Comparison of ENCODE assay signal across 8 mouse cellular contexts in genomic region chr8:70803761-70804480, GRCm38 (mm10). TPM values are rescaled to one million over a fixed set of nuclear protein-coding genes. Genes with fewer than 3 reads are reported as not detected.
DNase-seq lines count a peak whose midpoint lies in the region; ATAC-seq and TF ChIP-seq lines count a peak whose summit lies in the region.
"Had no signal": no experiment of that assay in that cellular context is flagged by ENCODE, and none has a peak within 500 bp of the region (broad histone marks: within the 10 kb centered on the region; RNA-seq: fewer than 3 reads in every experiment).

No protein-coding gene starts in this region.

- TF ChIP-seq CTCF in CH12.LX (conservative IDR thresholded peaks at IDR 0.05 in 1 of 2, IDR thresholded peaks at IDR 0.05 in 1 of 2; ENCODE audit: low read depth in 2 of 2, low read length in 2 of 2) = no peak
- no peak for TF ChIP-seq CTCF in midbrain, postnatal 0 days (IDR thresholded peaks at IDR 0.05)

- DNase-seq in CH12.LX (ENCODE audit: extremely low read depth) (peak; percentile 26), MN1 (ENCODE audit: low spot score) (peak; percentile 56)
- no peak for DNase-seq in intestine, embryonic 14.5 days (ENCODE audit: low spot score)
- peak; percentile 66 for DNase-seq in liver, embryonic 11.5 days (ENCODE audit: low spot score)
- DNase-seq in midbrain, postnatal 0 days (ENCODE audit: low spot score) = no peak

- H3K4me2 ChIP-seq in CH12.LX (ENCODE audit: insufficient read depth, low read depth, poor library complexity, severe bottlenecking) = peak overlapping the region; percentile 93
- peak overlapping the region; percentile 67 for H3K4me2 ChIP-seq in intestine, embryonic 14.5 days (ENCODE audit: low read length)
- H3K4me2 ChIP-seq in liver, embryonic 11.5 days = peak overlapping the region; percentile 99
- H3K4me2 ChIP-seq in midbrain, postnatal 0 days (ENCODE audit: low read depth, low read length, poor library complexity, severe bottlenecking) = peak overlapping the region; percentile 72
- peak overlapping the region; percentile 81 for H3K4me2 ChIP-seq in stomach, embryonic 15.5 days

- no peak for TF ChIP-seq RAD21 in CH12.LX (IDR thresholded peaks at IDR 0.05; ENCODE audit: low read depth, low read length)

- H3K79me2 ChIP-seq in CH12.LX (replicated peaks; ENCODE audit: control insufficient read depth, extremely low read depth, insufficient read depth, poor library complexity, severe bottlenecking) = peaks cover 5% of the 10 kb centered on the region; the same call in 1 of the 2 replicates

- TF ChIP-seq POLR2A in CH12.LX (IDR thresholded peaks at IDR 0.05; ENCODE audit: low read depth, low read length) = no peak

- in situ Hi-C loops in CH12.LX (cut with MboI; ENCODE audit: low pct_ligation_motif_present, low pct_unique_long_range_greater_than_20kb, low sequenced_read_pairs) = loop anchor here (5.0 kb wide), 1 partner anchor 37 kb away; no protein-coding TSS in a partner anchor

- ATAC-seq in frontal cortex, adult (ENCODE audit: low TSS enrichment) = peak; percentile 5; the same call in 1 of the 2 replicates
- ATAC-seq in intestine, embryonic 14.5 days (replicated peaks; ENCODE audit: low FRiP score, low TSS enrichment, low read depth) = no peak
- peak; percentile 56; the same call in 1 of the 2 replicates for ATAC-seq in liver, embryonic 11.5 days (replicated peaks; ENCODE audit: low FRiP score)
- ATAC-seq in midbrain, postnatal 0 days (ENCODE audit: low FRiP score) = no peak
- 0 out of 2 replicates have a peak, but pooled peaks have one; percentile 12 for ATAC-seq in stomach, embryonic 15.5 days (ENCODE audit: insufficient read depth, low FRiP score, low read depth)

- peaks cover 20 to 49% of the 10 kb centered on the region in 2 experiments for H3K4me1 ChIP-seq in CH12.LX (ENCODE audit: control insufficient read depth in 1 of 2, insufficient read depth in 2 of 2)
- H3K4me1 ChIP-seq in intestine, embryonic 14.5 days (replicated peaks; ENCODE audit: control insufficient read depth, insufficient read depth, low read length) = peaks cover 8% of the 10 kb centered on the region; the same call in 1 of the 2 replicates
- peaks cover 22% of the 10 kb centered on the region for H3K4me1 ChIP-seq in liver, embryonic 11.5 days (replicated peaks; ENCODE audit: control insufficient read depth, insufficient read depth, low read length)
- no peaks in the 10 kb centered on the region for H3K4me1 ChIP-seq in midbrain, postnatal 0 days (ENCODE audit: insufficient read depth, low read length)
- peaks cover 15% of the 10 kb centered on the region for H3K4me1 ChIP-seq in stomach, embryonic 15.5 days

- no peaks in the 10 kb centered on the region for H3K9me3 ChIP-seq in CH12.LX (replicated peaks; ENCODE audit: low read length)
- no peaks in the 10 kb centered on the region for H3K9me3 ChIP-seq in intestine, embryonic 14.5 days (ENCODE audit: control insufficient read depth, low read length)
- no peaks in the 10 kb centered on the region for H3K9me3 ChIP-seq in liver, embryonic 11.5 days (ENCODE audit: control insufficient read depth, low read length)
- H3K9me3 ChIP-seq in midbrain, postnatal 0 days (ENCODE audit: low read length) = no peaks in the 10 kb centered on the region
- no peaks in the 10 kb centered on the region for H3K9me3 ChIP-seq in stomach, embryonic 15.5 days

- peaks cover 0 to 1% of the 10 kb centered on the region in 2 experiments for H3K36me3 ChIP-seq in CH12.LX (replicated peaks in 1 of 2; ENCODE audit: control insufficient read depth in 1 of 2, insufficient read depth in 1 of 2, low read length in 1 of 2)
- no peaks in the 10 kb centered on the region for H3K36me3 ChIP-seq in intestine, embryonic 14.5 days (ENCODE audit: control insufficient read depth, insufficient read depth, low read length)
- no peaks in the 10 kb centered on the region for H3K36me3 ChIP-seq in liver, embryonic 11.5 days (ENCODE audit: control insufficient read depth, insufficient read depth, low read length)
- H3K36me3 ChIP-seq in midbrain, postnatal 0 days (ENCODE audit: insufficient read depth, low read length) = no peaks in the 10 kb centered on the region
- H3K36me3 ChIP-seq in stomach, embryonic 15.5 days = no peaks in the 10 kb centered on the region

- dilution Hi-C loops in CH12.LX (cut with MboI; ENCODE audit: extremely low pct_ligation_motif_present, extremely low pct_unique_long_range_greater_than_20kb, low sequenced_read_pairs) = no loop called here

- peak overlapping the region; percentile 48; the same call in 1 of the 2 replicates for H3K27ac ChIP-seq in CH12.LX (ENCODE audit: insufficient read depth, low read depth)
- H3K27ac ChIP-seq in intestine, embryonic 14.5 days (ENCODE audit: low read depth) = no peak overlapping the region
- peak overlapping the region; percentile 4; the same call in 1 of the 2 replicates for H3K27ac ChIP-seq in liver, embryonic 11.5 days (ENCODE audit: low read depth, low read length)
- H3K27ac ChIP-seq in midbrain, postnatal 0 days (ENCODE audit: low read depth, low read length) = no peak overlapping the region
- no peak overlapping the region for H3K27ac ChIP-seq in stomach, embryonic 15.5 days

- WGBS in intestine, embryonic 14.5 days = 1% methylated on average over 47 of the region's 47 CpGs
- under 1% methylated on average over 47 of the region's 47 CpGs for WGBS in liver, embryonic 11.5 days
- 1% methylated on average over 45 of the region's 47 CpGs for whole genome bisulfite sequencing in midbrain, postnatal 0 days
- 2% methylated on average over 47 of the region's 47 CpGs for WGBS in stomach, embryonic 15.5 days

- TF ChIP-seq EP300 in CH12.LX (IDR thresholded peaks at IDR 0.05; ENCODE audit: low read length) = no peak

- H3K27me3 ChIP-seq in CH12.LX (replicated peaks) = peaks cover 6% of the 10 kb centered on the region
- H3K27me3 ChIP-seq in intestine, embryonic 14.5 days (replicated peaks; ENCODE audit: control insufficient read depth, insufficient read depth, low read length) = peaks cover 38% of the 10 kb centered on the region
- H3K27me3 ChIP-seq in liver, embryonic 11.5 days (replicated peaks; ENCODE audit: control insufficient read depth, insufficient read depth, low read length) = peaks cover 28% of the 10 kb centered on the region
- peaks cover 16% of the 10 kb centered on the region for H3K27me3 ChIP-seq in midbrain, postnatal 0 days (ENCODE audit: insufficient read depth, low read length)
- peaks cover 22% of the 10 kb centered on the region for H3K27me3 ChIP-seq in stomach, embryonic 15.5 days (replicated peaks)

- peak overlapping the region; percentile 58 to 86 (median 68) for H3K4me3 ChIP-seq in CH12.LX (replicated peaks in 1 of 3; ENCODE audit: low read depth in 2 of 3, low read length in 2 of 3, poor library complexity in 1 of 3)
- H3K4me3 ChIP-seq in intestine, embryonic 14.5 days (ENCODE audit: low read depth, low read length) = peak overlapping the region; percentile 41
- peak overlapping the region; percentile 63 for H3K4me3 ChIP-seq in liver, embryonic 11.5 days (ENCODE audit: low read depth, low read length)
- H3K4me3 ChIP-seq in midbrain, postnatal 0 days (ENCODE audit: low read depth, low read length) = peak overlapping the region; percentile 42
- peak overlapping the region; percentile 44 for H3K4me3 ChIP-seq in stomach, embryonic 15.5 days (replicated peaks)

- H3K9ac ChIP-seq in CH12.LX (ENCODE audit: insufficient read depth, low read depth) = peak overlapping the region; percentile 38; the same call in 1 of the 2 replicates
- 0 out of 2 replicates have a peak overlapping the region, but pooled peaks have one; percentile 17 for H3K9ac ChIP-seq in intestine, embryonic 14.5 days (ENCODE audit: low read length)
- peak overlapping the region; percentile 52 for H3K9ac ChIP-seq in liver, embryonic 11.5 days (ENCODE audit: low read depth, low read length)
- H3K9ac ChIP-seq in midbrain, postnatal 0 days (replicated peaks; ENCODE audit: low read length, poor library complexity, severe bottlenecking) = 0 out of 2 replicates have a peak overlapping the region, but pooled peaks have one; percentile 5
- no peak overlapping the region for H3K9ac ChIP-seq in stomach, embryonic 15.5 days

RNA-seq across cellular contexts. Expression of gene Mast3, which starts 0.9 kb away (rescaled TPM):
- 11.3 and 11.6 TPM in 2 replicates for total RNA-seq in CH12.LX (2012; rRNA removed)
- 3.3 and 7.0 TPM in 2 replicates for total RNA-seq in CH12.LX (2014; rRNA removed)
- 22.2 and 23.4 TPM in 2 replicates for polyA plus RNA-seq in CH12.LX (2012; ENCODE audit: insufficient read length, low read depth)
- 13.1 and 16.7 TPM in 2 replicates for polyA plus RNA-seq in intestine, embryonic 14.5 days (2014; fragmentation: Nextera tagmentation; extraction: Ambion mirVana)
- 18.2 and 19.3 TPM in 2 replicates for polyA plus RNA-seq in liver, embryonic 11.5 days (2014; fragmentation: Nextera tagmentation; extraction: Ambion mirVana)
- 33.2 and 34.1 TPM in 2 replicates for total RNA-seq in midbrain, postnatal 0 days (2014; rRNA removed)
- polyA plus RNA-seq in midbrain, postnatal 0 days (2015; fragmentation: Nextera tagmentation; extraction: Ambion mirVana) = 20.2 and 24.0 TPM in 2 replicates
- polyA plus RNA-seq in stomach, embryonic 15.5 days (2015; fragmentation: Nextera tagmentation; extraction: Ambion mirVana) = 13.3 and 16.5 TPM in 2 replicates

RNA-seq across cellular contexts. Expression of gene Il12rb1, which starts 4.3 kb away (rescaled TPM):
- 17.3 and 23.2 TPM in 2 replicates for total RNA-seq in CH12.LX (2012; rRNA removed)
- 4.5 and 5.6 TPM in 2 replicates for total RNA-seq in CH12.LX (2014; rRNA removed)
- polyA plus RNA-seq in CH12.LX (2012; ENCODE audit: insufficient read length, low read depth) = 11.4 and 12.5 TPM in 2 replicates
- 0.24 and 0.35 TPM in 2 replicates for polyA plus RNA-seq in intestine, embryonic 14.5 days (2014; fragmentation: Nextera tagmentation; extraction: Ambion mirVana)
- 0.10 and 0.25 TPM in 2 replicates for polyA plus RNA-seq in liver, embryonic 11.5 days (2014; fragmentation: Nextera tagmentation; extraction: Ambion mirVana)
- total RNA-seq in midbrain, postnatal 0 days (2014; rRNA removed) = not detected in 2 replicates
- polyA plus RNA-seq in midbrain, postnatal 0 days (2015; fragmentation: Nextera tagmentation; extraction: Ambion mirVana) = not detected in 2 replicates
- 0.26 and 0.43 TPM in 2 replicates for polyA plus RNA-seq in stomach, embryonic 15.5 days (2015; fragmentation: Nextera tagmentation; extraction: Ambion mirVana)
- total RNA-seq: gastrocnemius, postnatal 4 days had no signal

RNA-seq across cellular contexts. Expression of gene Pik3r2, which starts 27.4 kb away (rescaled TPM):
- total RNA-seq in CH12.LX (2012; rRNA removed) = 37.4 and 45.9 TPM in 2 replicates
- 12.4 and 13.8 TPM in 2 replicates for total RNA-seq in CH12.LX (2014; rRNA removed)
- 16.3 and 25.8 TPM in 2 replicates for polyA plus RNA-seq in CH12.LX (2012; ENCODE audit: insufficient read length, low read depth)
- 40.7 and 47.3 TPM in 2 replicates for polyA plus RNA-seq in intestine, embryonic 14.5 days (2014; fragmentation: Nextera tagmentation; extraction: Ambion mirVana)
- polyA plus RNA-seq in liver, embryonic 11.5 days (2014; fragmentation: Nextera tagmentation; extraction: Ambion mirVana) = 41.5 and 44.6 TPM in 2 replicates
- 141 and 159 TPM in 2 replicates for total RNA-seq in midbrain, postnatal 0 days (2014; rRNA removed)
- 102 and 113 TPM in 2 replicates for polyA plus RNA-seq in midbrain, postnatal 0 days (2015; fragmentation: Nextera tagmentation; extraction: Ambion mirVana)
- 58.1 and 58.4 TPM in 2 replicates for polyA plus RNA-seq in stomach, embryonic 15.5 days (2015; fragmentation: Nextera tagmentation; extraction: Ambion mirVana)

RNA-seq across cellular contexts. Expression of gene Arrdc2, which starts 35.6 kb away (rescaled TPM):
- total RNA-seq in CH12.LX (2012; rRNA removed) (7.2 and 8.0 TPM in 2 replicates), CH12.LX (2014; rRNA removed) (5.6 and 8.8 TPM in 2 replicates)
- polyA plus RNA-seq in CH12.LX (2012; ENCODE audit: insufficient read length, low read depth) = 4.3 and 6.1 TPM in 2 replicates
- 7.3 and 7.9 TPM in 2 replicates for polyA plus RNA-seq in intestine, embryonic 14.5 days (2014; fragmentation: Nextera tagmentation; extraction: Ambion mirVana)
- polyA plus RNA-seq in liver, embryonic 11.5 days (2014; fragmentation: Nextera tagmentation; extraction: Ambion mirVana) = 13.4 and 14.5 TPM in 2 replicates
- 13.6 TPM in 2 replicates for total RNA-seq in midbrain, postnatal 0 days (2014; rRNA removed)
- 6.0 and 6.6 TPM in 2 replicates for polyA plus RNA-seq in midbrain, postnatal 0 days (2015; fragmentation: Nextera tagmentation; extraction: Ambion mirVana)
- 6.5 and 7.0 TPM in 2 replicates for polyA plus RNA-seq in stomach, embryonic 15.5 days (2015; fragmentation: Nextera tagmentation; extraction: Ambion mirVana)

RNA-seq across cellular contexts. Expression of gene Mpv17l2, which starts 43.2 kb away (rescaled TPM):
- total RNA-seq in CH12.LX (2012; rRNA removed) (25.3 and 28.5 TPM in 2 replicates), CH12.LX (2014; rRNA removed) (22.8 and 27.1 TPM in 2 replicates)
- 31.9 and 36.1 TPM in 2 replicates for polyA plus RNA-seq in CH12.LX (2012; ENCODE audit: insufficient read length, low read depth)
- polyA plus RNA-seq in intestine, embryonic 14.5 days (2014; fragmentation: Nextera tagmentation; extraction: Ambion mirVana) = 58.6 and 59.9 TPM in 2 replicates
- polyA plus RNA-seq in liver, embryonic 11.5 days (2014; fragmentation: Nextera tagmentation; extraction: Ambion mirVana) = 67.7 and 76.4 TPM in 2 replicates
- total RNA-seq in midbrain, postnatal 0 days (2014; rRNA removed) = 27.8 and 29.2 TPM in 2 replicates
- polyA plus RNA-seq in midbrain, postnatal 0 days (2015; fragmentation: Nextera tagmentation; extraction: Ambion mirVana) = 43.7 and 45.8 TPM in 2 replicates
- 44.4 and 51.3 TPM in 2 replicates for polyA plus RNA-seq in stomach, embryonic 15.5 days (2015; fragmentation: Nextera tagmentation; extraction: Ambion mirVana)

Comparison
In these comparisons a context has a peak if more than half of its experiments do, and no peak if none do; other contexts are left out.
1. DNase-seq: peak in CH12.LX (single experiment), MN1 (single experiment) and liver, embryonic 11.5 days (single experiment); none in intestine, embryonic 14.5 days (single experiment) and midbrain, postnatal 0 days (single experiment).
2. H3K27ac ChIP-seq: peak in CH12.LX (single experiment) and liver, embryonic 11.5 days (single experiment); none in intestine, embryonic 14.5 days (single experiment), midbrain, postnatal 0 days (single experiment) and stomach, embryonic 15.5 days (single experiment).
3. ATAC-seq: peak in frontal cortex, adult (single experiment), liver, embryonic 11.5 days (single experiment) and stomach, embryonic 15.5 days (single experiment); none in intestine, embryonic 14.5 days (single experiment) and midbrain, postnatal 0 days (single experiment).
4. Peak in every context shown above with its lines, with median percentiles within 50 percentile points of each other: H3K4me2 ChIP-seq and H3K4me3 ChIP-seq.